Mouse (Mus musculus): Measurements from ENCODE around the gene Olfr288. TPM values are rescaled to one million over a fixed set of nuclear protein-coding genes. Genes with fewer than 3 reads are reported as not detected.
A peak's percentile ranks its signal among the peaks of the same experiment; 100 is the strongest.

Gene Olfr288
- polyA plus RNA-seq, 1 experiment from 2014 or later, result not detected

DNA sequence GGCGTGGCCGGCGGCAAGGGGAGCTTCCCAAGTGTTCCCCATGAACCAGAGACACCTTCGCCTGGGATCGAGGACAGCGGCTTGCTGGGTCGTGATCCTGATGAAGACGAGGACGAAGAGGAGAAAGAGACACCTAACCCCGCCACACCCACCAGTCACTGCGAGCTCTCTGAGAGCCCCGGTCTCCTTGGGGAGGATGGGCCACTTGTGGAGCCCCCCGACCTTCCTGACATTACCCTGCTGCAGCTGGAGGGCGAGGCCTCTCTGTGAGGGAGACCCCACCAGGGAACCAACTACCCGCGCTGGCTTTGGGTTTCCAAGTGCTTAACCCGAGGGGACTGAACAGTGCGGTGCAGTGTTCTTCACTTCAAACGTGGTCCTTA, 26.7 kb downstream of the Olfr288 start:
- Histone ChIP-seq H3K27me3 (ENCODE audit: control insufficient read depth, insufficient read depth, low read length) (peaks cover 9% of the 10 kb centered on the region; the same call in 1 of the 2 replicates), H3K36me3 (replicated peaks; ENCODE audit: control insufficient read depth, insufficient read depth) (no peaks in the 10 kb centered on the region), H3K4me2 (replicated peaks) (peak overlapping the region; percentile 67), H3K4me3 (replicated peaks; ENCODE audit: low read length) (peak overlapping the region; percentile 50), H3K9ac (peak overlapping the region; percentile 62), H3K9me3 (ENCODE audit: control insufficient read depth, low read length) (no peaks in the 10 kb centered on the region), H3K27ac (no peak overlapping the region), H3K4me1 (replicated peaks; ENCODE audit: control insufficient read depth, insufficient read depth, low read length) (peaks cover 28% of the 10 kb centered on the region)
- 5% methylated on average over 19 of the region's 19 CpGs for WGBS
- ATAC-seq (ENCODE audit: low FRiP score) (no peak), DNase-seq (ENCODE audit: low spot score) (no peak)

DNA sequence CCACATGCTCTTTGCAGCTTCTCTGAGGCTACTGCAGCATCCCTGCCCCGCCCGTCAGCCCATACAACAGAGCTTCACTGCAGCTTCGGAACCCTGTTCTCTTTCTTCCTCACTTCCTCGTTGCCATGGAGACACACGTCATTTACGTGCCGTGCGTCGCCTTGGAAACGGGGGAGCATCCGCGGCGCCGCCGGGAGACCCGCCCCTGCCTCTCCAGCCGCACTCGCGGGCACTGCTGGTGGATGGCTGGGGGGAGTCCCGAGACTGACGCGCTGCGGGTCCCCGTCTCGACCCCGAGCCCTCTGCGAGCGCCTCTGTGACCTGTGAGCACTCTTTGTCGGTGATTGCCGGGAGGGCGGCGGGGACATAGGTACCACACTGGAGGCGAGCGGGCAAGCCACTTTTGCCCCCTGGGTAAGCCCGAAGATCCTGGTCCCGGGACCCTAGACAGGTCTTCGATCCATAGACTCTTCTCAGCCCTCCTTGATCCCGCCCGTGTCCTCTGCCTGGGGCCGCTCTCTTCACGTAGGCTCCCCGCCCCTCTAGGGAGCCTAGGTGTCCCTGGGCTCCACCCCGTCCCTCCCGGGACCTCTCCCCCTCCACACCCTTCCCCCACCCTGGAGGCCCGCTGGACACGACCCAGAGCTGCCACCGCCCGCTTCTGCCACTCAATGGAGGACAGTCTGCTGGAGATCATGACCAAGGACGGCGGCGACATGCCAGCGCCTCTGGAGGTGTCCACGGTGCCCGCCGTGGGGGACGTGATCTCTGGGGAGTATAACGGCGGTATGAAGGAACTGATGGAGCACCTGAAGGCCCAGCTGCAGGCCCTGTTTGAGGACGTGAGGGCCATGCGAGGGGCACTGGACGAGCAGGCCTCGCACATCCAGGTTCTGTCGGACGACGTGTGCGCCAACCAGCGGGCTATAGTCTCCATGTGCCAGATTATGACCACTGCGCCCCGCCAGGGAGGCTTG, 27.4 kb downstream of the Olfr288 start:
- peak overlapping the region; percentile 62 for H3K9ac ChIP-seq
- peaks cover 9% of the 10 kb centered on the region; the same call in 1 of the 2 replicates for H3K27me3 ChIP-seq (ENCODE audit: control insufficient read depth, insufficient read depth, low read length)
- H3K4me3 ChIP-seq (replicated peaks; ENCODE audit: low read length), result peak overlapping the region; percentile 50
- DNase-seq (ENCODE audit: low spot score) (peak; percentile 97), ATAC-seq (ENCODE audit: low FRiP score) (peak; percentile 94)
- peaks cover 28% of the 10 kb centered on the region for H3K4me1 ChIP-seq (replicated peaks; ENCODE audit: control insufficient read depth, insufficient read depth, low read length)
- H3K4me2 ChIP-seq (replicated peaks), result peak overlapping the region; percentile 67
- under 1% methylated on average over 69 of the region's 69 CpGs for WGBS
- H3K9me3 ChIP-seq (ENCODE audit: control insufficient read depth, low read length), result no peaks in the 10 kb centered on the region
- H3K27ac ChIP-seq, result peak overlapping the region; percentile 96
- H3K36me3 ChIP-seq (replicated peaks; ENCODE audit: control insufficient read depth, insufficient read depth), result no peaks in the 10 kb centered on the region

DNA sequence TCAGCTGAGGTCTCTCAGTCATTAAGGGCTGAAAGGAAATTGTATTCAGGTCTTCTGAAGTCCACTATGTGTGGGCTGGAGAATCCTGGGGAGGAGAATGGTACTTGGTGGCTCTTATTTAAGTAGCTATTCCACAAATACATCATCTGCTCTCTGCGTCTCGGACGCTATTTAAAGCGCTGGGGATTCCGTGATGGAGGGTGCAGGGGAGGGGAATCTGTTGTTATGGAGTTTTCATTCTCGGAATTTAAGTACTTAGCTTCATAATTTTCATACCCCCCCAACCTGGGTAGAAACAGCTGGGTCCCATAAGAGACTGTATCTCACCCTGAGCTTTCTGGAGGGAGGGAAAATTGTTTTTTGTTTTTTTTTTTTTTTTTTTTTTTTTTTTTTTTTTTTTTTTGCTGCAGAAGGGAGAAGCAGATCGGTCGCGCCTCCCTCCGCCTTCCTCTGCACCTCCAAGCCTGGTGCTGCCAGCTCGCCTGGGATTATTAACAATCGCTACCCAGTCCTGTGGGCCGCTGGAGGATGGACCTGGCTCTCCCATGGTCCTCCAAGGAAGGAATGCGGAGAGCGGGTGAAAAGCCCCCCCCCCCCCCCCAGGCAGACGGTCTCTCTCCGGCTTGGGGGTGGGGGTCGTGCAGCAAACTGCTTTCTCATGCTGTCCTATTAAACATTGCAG, 28.2 kb downstream of the Olfr288 start, which contains the start of gene Ccdc184:
Ccdc184 (plus strand) TSS at position 196 of the 682 bp plus-strand sequence.
- H3K4me1 ChIP-seq (replicated peaks; ENCODE audit: control insufficient read depth, insufficient read depth, low read length), result peaks cover 28% of the 10 kb centered on the region
- H3K36me3 ChIP-seq (replicated peaks; ENCODE audit: control insufficient read depth, insufficient read depth), result no peaks in the 10 kb centered on the region
- H3K4me3 ChIP-seq (replicated peaks; ENCODE audit: low read length), result peak within 1 kb of the TSS; percentile 50
- H3K4me2 ChIP-seq (replicated peaks), result peak within 1 kb of the TSS; percentile 67
- WGBS, result 2% methylated on average over 18 of the region's 18 CpGs
- peaks cover 9% of the 10 kb centered on the region; the same call in 1 of the 2 replicates for H3K27me3 ChIP-seq (ENCODE audit: control insufficient read depth, insufficient read depth, low read length)
- peak within 1 kb of the TSS; percentile 62 for H3K9ac ChIP-seq
- no peaks in the 10 kb centered on the region for H3K9me3 ChIP-seq (ENCODE audit: control insufficient read depth, low read length)
- peak within 1 kb of the TSS; percentile 96 for H3K27ac ChIP-seq
- ATAC-seq (ENCODE audit: low FRiP score) (peak; percentile 73), DNase-seq (ENCODE audit: low spot score) (peak; percentile 41)

DNA sequence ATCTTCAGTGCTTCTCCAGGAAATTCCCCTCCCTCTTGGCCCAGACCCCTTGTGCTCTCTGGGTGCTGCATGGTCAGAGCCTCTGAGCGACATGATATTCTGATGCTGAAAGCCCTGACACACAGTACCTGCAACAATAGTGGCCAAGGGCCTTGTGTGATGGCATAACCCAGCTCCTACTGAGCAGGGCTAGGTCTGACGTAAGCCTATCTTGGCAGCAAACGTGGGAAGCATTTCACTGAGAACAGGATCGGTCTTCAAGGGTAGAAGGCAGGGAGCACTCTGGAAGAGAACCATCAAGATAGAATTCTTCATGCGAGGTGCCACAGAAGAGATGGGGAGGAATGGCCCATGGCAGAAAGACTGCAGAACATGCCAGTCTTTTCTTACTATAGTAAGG, 29.8 kb downstream of the Olfr288 start, which contains the start of gene Asb8:
Asb8 (minus strand) TSS at position 101 of the 400 bp plus-strand sequence.
- H3K36me3 ChIP-seq (replicated peaks; ENCODE audit: control insufficient read depth, insufficient read depth), result no peaks in the 10 kb centered on the region
- no peak for DNase-seq (ENCODE audit: low spot score)
- no peaks in the 10 kb centered on the region for H3K9me3 ChIP-seq (ENCODE audit: control insufficient read depth, low read length)
- H3K9ac ChIP-seq, result no peak within 1 kb of the TSS
- no peak within 1 kb of the TSS; the same call in 1 of the 2 replicates for H3K4me3 ChIP-seq (replicated peaks; ENCODE audit: low read length)
- H3K27me3 ChIP-seq (ENCODE audit: control insufficient read depth, insufficient read depth, low read length), result peaks cover 9% of the 10 kb centered on the region; the same call in 1 of the 2 replicates
- WGBS, result 84% methylated on average over 5 of the region's 5 CpGs
- H3K27ac ChIP-seq, result no peak within 1 kb of the TSS
- peak within 1 kb of the TSS; percentile 67; the same call in 1 of the 2 replicates for H3K4me2 ChIP-seq (replicated peaks)
- H3K4me1 ChIP-seq (replicated peaks; ENCODE audit: control insufficient read depth, insufficient read depth, low read length), result peaks cover 27% of the 10 kb centered on the region
- no peak for ATAC-seq (ENCODE audit: low FRiP score)

DNA sequence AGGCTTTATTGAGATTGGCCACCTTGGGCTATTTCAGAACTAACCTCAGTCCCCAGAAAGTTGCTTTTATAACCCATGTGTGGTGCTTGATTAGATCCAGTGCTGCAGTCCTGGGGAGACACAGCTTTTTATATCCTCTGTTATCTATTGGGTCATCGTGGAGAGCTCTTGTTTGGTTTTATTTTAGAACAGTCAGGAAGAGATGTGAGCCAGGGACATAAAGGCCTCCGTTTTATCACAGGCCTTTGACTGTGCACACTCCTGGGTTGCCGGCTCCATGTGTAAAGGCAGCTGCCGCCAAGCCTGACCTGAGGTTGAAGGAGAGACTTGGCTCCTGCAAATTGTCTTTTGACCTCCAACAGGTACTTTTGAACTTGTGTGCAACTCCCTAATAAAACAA, 32.8 kb downstream of the Olfr288 start:
- DNase-seq (ENCODE audit: low spot score) (no peak), ATAC-seq (ENCODE audit: low FRiP score) (no peak)
- 83% methylated on average over 4 of the region's 4 CpGs for WGBS
- H3K4me2 ChIP-seq (replicated peaks), result no peak overlapping the region
- H3K27me3 ChIP-seq (ENCODE audit: control insufficient read depth, insufficient read depth, low read length), result no peaks in the 10 kb centered on the region
- peaks cover 7% of the 10 kb centered on the region for H3K4me1 ChIP-seq (replicated peaks; ENCODE audit: control insufficient read depth, insufficient read depth, low read length)
- no peak overlapping the region for H3K27ac ChIP-seq
- H3K36me3 ChIP-seq (replicated peaks; ENCODE audit: control insufficient read depth, insufficient read depth), result no peaks in the 10 kb centered on the region
- no peaks in the 10 kb centered on the region for H3K9me3 ChIP-seq (ENCODE audit: control insufficient read depth, low read length)
- H3K9ac ChIP-seq, result no peak overlapping the region
- no peak overlapping the region for H3K4me3 ChIP-seq (replicated peaks; ENCODE audit: low read length)

DNA sequence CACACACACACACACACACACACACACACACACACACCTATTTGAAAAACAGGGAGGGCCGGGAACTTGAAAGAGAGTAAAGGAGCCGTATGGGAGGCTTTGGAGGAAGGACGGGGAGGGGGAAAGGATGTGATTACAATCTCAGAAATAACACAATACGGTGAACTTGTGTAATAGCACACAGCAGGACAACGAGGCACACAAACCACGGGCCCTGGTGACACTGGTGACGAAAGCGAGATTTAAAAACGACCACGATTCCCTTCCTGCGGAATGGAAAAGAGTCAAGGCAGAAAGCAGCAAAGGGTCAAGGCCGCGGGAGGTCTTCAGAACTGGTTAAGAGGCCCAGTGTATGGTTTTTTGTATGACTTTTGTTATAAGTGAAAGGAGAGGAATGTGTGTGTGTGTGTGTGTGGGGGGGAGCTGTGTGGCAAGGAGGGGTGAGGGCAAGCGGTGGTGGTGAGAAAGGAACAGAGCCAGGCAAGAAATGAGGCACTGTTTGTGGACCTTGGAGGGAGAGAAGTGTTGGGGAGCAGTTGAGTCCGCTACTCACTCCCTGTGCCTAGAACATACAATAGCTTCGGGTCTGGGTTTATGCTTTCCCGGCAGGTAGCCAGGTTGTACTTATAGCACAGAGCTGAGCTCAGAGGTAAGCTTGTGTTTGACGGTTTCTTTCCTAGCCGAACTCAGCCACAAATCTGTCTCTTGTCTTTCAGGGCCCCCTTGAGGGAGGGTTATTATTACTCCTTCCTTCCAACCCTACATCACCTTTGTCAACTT, 34.1 kb downstream of the Olfr288 start:
- no peak for DNase-seq (ENCODE audit: low spot score)
- Histone ChIP-seq H3K4me3 (replicated peaks; ENCODE audit: low read length) (no peak overlapping the region), H3K27me3 (ENCODE audit: control insufficient read depth, insufficient read depth, low read length) (no peaks in the 10 kb centered on the region), H3K4me1 (replicated peaks; ENCODE audit: control insufficient read depth, insufficient read depth, low read length) (no peaks in the 10 kb centered on the region), H3K4me2 (replicated peaks) (no peak overlapping the region), H3K9me3 (ENCODE audit: control insufficient read depth, low read length) (no peaks in the 10 kb centered on the region), H3K27ac (no peak overlapping the region), H3K36me3 (replicated peaks; ENCODE audit: control insufficient read depth, insufficient read depth) (no peaks in the 10 kb centered on the region), H3K9ac (no peak overlapping the region)
- no peak for ATAC-seq (ENCODE audit: low FRiP score)
- WGBS, result 47% methylated on average over 19 of the region's 19 CpGs

DNA sequence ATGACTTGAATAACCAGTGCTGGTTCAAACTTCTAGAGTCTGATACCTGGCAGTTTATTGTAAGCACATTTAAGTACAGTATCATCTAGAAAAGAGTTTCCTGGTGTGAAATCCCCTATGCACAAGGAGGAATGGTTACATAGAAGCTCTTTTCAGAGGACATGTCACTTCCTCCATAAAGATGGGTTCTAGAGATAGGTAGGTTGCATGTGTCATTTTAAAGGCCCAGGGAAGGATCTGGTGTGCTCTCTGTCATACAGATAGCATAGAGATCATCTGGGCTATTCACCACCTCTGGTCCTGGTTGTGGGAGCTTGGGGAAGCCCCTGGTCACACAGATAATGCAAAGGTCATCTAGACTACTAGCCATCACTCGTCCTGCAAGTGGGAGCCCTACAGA, 38.1 kb downstream of the Olfr288 start:
- WGBS, result 86% methylated on average over 1 of the region's 1 CpGs
- no peak for DNase-seq (ENCODE audit: low spot score)

DNA sequence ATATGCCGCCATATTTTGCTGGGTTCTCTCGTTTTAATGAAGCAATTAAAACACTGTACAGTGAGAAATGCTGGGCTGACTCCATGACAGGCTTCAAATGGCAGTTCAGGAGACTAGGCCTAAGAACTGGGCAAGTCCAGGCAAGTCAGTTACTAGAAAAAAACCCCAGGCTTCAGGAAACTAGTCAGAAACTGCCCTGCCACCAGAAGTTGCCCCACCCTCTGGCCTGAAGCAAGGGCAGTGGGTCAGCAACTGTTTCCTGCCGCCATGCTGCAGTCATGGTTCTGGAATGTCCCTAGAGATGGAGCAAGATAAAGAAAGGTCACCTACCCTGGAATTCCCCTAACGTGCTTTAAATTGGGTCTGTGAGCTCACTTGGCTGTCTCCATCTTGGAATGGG, 39.4 kb downstream of the Olfr288 start:
- no peak overlapping the region for H3K27ac ChIP-seq
- no peak overlapping the region for H3K4me2 ChIP-seq (replicated peaks)
- ATAC-seq (ENCODE audit: low FRiP score), result no peak
- 79% methylated on average over 4 of the region's 4 CpGs for WGBS
- no peaks in the 10 kb centered on the region for H3K9me3 ChIP-seq (ENCODE audit: control insufficient read depth, low read length)
- no peak overlapping the region for H3K9ac ChIP-seq
- no peaks in the 10 kb centered on the region for H3K4me1 ChIP-seq (replicated peaks; ENCODE audit: control insufficient read depth, insufficient read depth, low read length)
- H3K36me3 ChIP-seq (replicated peaks; ENCODE audit: control insufficient read depth, insufficient read depth), result no peaks in the 10 kb centered on the region
- no peaks in the 10 kb centered on the region for H3K27me3 ChIP-seq (ENCODE audit: control insufficient read depth, insufficient read depth, low read length)
- H3K4me3 ChIP-seq (replicated peaks; ENCODE audit: low read length), result no peak overlapping the region
- DNase-seq (ENCODE audit: low spot score), result no peak

More for the DNA sequence above, 38.1 kb downstream of the Olfr288 start:
- Histone ChIP-seq H3K4me1 (replicated peaks; ENCODE audit: control insufficient read depth, insufficient read depth, low read length) (no peaks in the 10 kb centered on the region), H3K9me3 (ENCODE audit: control insufficient read depth, low read length) (no peaks in the 10 kb centered on the region), H3K4me2 (replicated peaks) (no peak overlapping the region), H3K36me3 (replicated peaks; ENCODE audit: control insufficient read depth, insufficient read depth) (no peaks in the 10 kb centered on the region), H3K4me3 (replicated peaks; ENCODE audit: low read length) (no peak overlapping the region), H3K9ac (no peak overlapping the region), H3K27ac (no peak overlapping the region), H3K27me3 (ENCODE audit: control insufficient read depth, insufficient read depth, low read length) (no peaks in the 10 kb centered on the region)
- ATAC-seq (ENCODE audit: low FRiP score), result no peak
